ENCODE assay signal across 8 mouse cellular contexts in the genomic region with DNA sequence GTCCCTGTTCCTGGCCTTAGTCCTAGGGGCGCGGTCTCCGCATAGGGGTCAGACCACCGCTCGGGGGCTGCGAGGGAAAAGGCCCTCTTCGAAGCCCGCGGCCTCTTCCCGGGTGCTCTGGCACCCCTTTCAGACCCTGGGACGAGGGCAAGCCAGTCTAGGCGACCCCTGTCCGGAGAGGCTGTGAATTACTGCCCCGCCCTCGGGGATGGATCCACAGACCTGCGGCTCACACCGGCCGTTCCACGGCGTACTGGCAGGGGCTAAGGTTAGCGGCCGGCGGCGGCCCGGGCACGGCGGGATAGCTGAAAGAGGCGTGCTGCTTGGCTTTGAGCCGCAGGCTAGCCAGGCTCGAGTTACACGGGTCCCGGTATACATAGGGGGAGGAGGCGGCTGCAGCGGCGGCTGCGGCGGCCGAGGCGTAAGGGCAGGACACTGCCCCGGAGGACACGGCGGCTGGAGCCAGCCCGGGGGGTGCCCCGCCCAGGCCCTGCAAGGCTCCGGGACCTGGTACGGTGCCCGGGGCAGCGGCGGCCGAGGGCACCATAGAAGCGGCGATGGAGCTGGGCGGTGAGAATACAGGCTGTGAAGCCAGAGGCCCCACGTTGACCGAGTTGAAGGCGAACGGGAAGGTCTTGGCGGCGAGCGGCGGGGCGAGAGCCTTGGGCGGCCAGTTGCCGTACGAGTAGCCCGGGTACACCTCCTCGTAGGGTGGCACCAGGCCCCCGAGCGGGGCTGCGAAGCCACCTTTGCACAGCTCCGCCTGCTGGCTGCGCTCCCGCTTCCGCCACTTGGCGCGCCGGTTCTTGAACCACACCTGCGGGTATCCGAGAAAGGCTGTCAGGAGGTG. TPM values are rescaled to one million over a fixed set of nuclear protein-coding genes. Genes with fewer than 3 reads are reported as not detected.
DNase-seq lines count a peak whose midpoint lies in the region; ATAC-seq lines count a peak whose summit lies in the region.

No protein-coding gene starts in this region.

- ATAC-seq in erythroid progenitor cell, adult 5-6 weeks (replicated peaks; ENCODE audit: low FRiP score, poor library complexity, severe bottlenecking): peak; percentile 52
- peak; percentile 53 for ATAC-seq in megakaryocyte, adult 5-6 weeks (ENCODE audit: poor library complexity, severe bottlenecking)

- peak; percentile 66 to 78 for DNase-seq in CD8-positive naive resting alpha-beta T cell, adult 2 months (ENCODE audit: low read depth in 2 of 2, low spot score in 2 of 2)
- peak; percentile 67 to 75 for DNase-seq in adrenal gland, postnatal 36 days
- DNase-seq in heart, postnatal 14 days: peak; percentile 49 to 56
- DNase-seq in kidney, postnatal 36 days: peak; percentile 69 to 86
- peak; percentile 43 for DNase-seq in right cerebral cortex, postnatal 4 days
- no peak for DNase-seq in c-Kit-positive CD71-positive TER-119-positive erythroid progenitor cells, embryonic 14.5 days (ENCODE audit: low spot score)

- intact Hi-C loops in heart, postnatal 14 days (cut with DNase I): loop anchor here (1.0 to 2.0 kb wide), 2 partner anchors 118 to 169 kb away; a partner anchor contains a TSS

RNA-seq across cellular contexts. Expression of a gene that starts 4.3 kb away (rescaled TPM):
- total RNA-seq in adrenal gland, postnatal 36 days (2021): 10 to 100 TPM in 1 of 2 experiments, 1 to 10 TPM in 1; 6.1 to 26.5 TPM
- not detected in 2 replicates for total RNA-seq in erythroid progenitor cell, adult 5-6 weeks (2015; ENCODE audit: low replicate concordance)
- not detected in 2 replicates for total RNA-seq in erythroid progenitor cell, adult 5-6 weeks (2017; ENCODE audit: low replicate concordance)
- total RNA-seq in heart, postnatal 14 days (2021): under 1 TPM in 1 of 2 experiments, not detected in 1; 0.67 TPM
- not detected in 2 replicates for total RNA-seq in megakaryocyte, adult 5-6 weeks (2015)
- not detected in 2 replicates for total RNA-seq in megakaryocyte, adult 5-6 weeks (2017)

RNA-seq across cellular contexts. Expression of a gene that starts 12.1 kb away (rescaled TPM):
- under 1 TPM in 1 of 2 experiments, not detected in 1; 0.26 TPM for total RNA-seq in adrenal gland, postnatal 36 days (2021)
- not detected in 2 replicates for total RNA-seq in erythroid progenitor cell, adult 5-6 weeks (2015; ENCODE audit: low replicate concordance)
- not detected in 2 replicates for total RNA-seq in erythroid progenitor cell, adult 5-6 weeks (2017; ENCODE audit: low replicate concordance)
- under 1 TPM in 1 of 2 experiments, not detected in 1; 0.79 TPM for total RNA-seq in heart, postnatal 14 days (2021)
- total RNA-seq in megakaryocyte, adult 5-6 weeks (2015): not detected in 2 replicates
- total RNA-seq in megakaryocyte, adult 5-6 weeks (2017): not detected in 2 replicates

RNA-seq across cellular contexts. Expression of a gene that starts 16.3 kb away (rescaled TPM):
- 10 to 100 TPM; 60.6 to 77.4 TPM for total RNA-seq in adrenal gland, postnatal 36 days (2021)
- total RNA-seq in erythroid progenitor cell, adult 5-6 weeks (2015; ENCODE audit: low replicate concordance): 28.8 and 30.6 TPM in 2 replicates
- total RNA-seq in erythroid progenitor cell, adult 5-6 weeks (2017; ENCODE audit: low replicate concordance): 11.4 and 22.2 TPM in 2 replicates
- 10 to 100 TPM; 50.3 to 50.7 TPM for total RNA-seq in heart, postnatal 14 days (2021)
- 28.2 and 36.0 TPM in 2 replicates for total RNA-seq in megakaryocyte, adult 5-6 weeks (2015)
- total RNA-seq in megakaryocyte, adult 5-6 weeks (2017): 27.0 and 38.8 TPM in 2 replicates

Comparison
In these comparisons a context has a peak if more than half of its experiments do, and no peak if none do; other contexts are left out.
1. RNA of a gene that starts 4.3 kb away (total RNA-seq): 6.1 to 26.5 TPM in adrenal gland, postnatal 36 days; 0.67 TPM in heart, postnatal 14 days, not detected in erythroid progenitor cell, adult 5-6 weeks and not detected in megakaryocyte, adult 5-6 weeks; every median in the first group is over 4 times any median in the second.